Mouse (Mus musculus) embryonic facial prominence, embryonic 13.5 days (tissue): ENCODE results near the gene Zbtb22. TPM values are rescaled to one million over a fixed set of nuclear protein-coding genes. Genes with fewer than 3 reads are reported as not detected.
"Not testable (repeated sequence)": the region's sequence is repeated elsewhere in the genome, so short reads cannot be mapped to it uniquely, and the experiment has no call there.

Source experiments
- ATAC-seq: fragments of 200-750 bp; cut with Nextera tagmentation; 2 replicates; pipeline ENCODE4 v1.8.0; 2017; ENCODE audit warnings: low read depth; ENCODE audit not compliant: insufficient number of reproducible peaks, insufficient read depth, low FRiP score, low TSS enrichment
- H3K27ac ChIP-seq: fragments of 300-500 bp; sonication (generic); 2 replicates; pipeline ENCODE4 v1.5.1; 2015; ENCODE audit warnings: moderate library complexity, mild to moderate bottlenecking, inconsistent platforms
- H3K27me3 ChIP-seq: fragments of 300-500 bp; sonication (generic); 2 replicates; pipeline ENCODE4 v1.6.1; 2015; ENCODE audit warnings: mild to moderate bottlenecking, inconsistent platforms
- H3K36me3 ChIP-seq: fragments of 300-500 bp; sonication (generic); 2 replicates; pipeline ENCODE4 v1.6.1; 2015; ENCODE audit warnings: mild to moderate bottlenecking, inconsistent platforms
- H3K4me1 ChIP-seq: fragments of 300-500 bp; sonication (generic); 2 replicates; pipeline ENCODE4 v1.6.1; 2015; ENCODE audit warnings: inconsistent platforms
- H3K4me2 ChIP-seq: fragments of 300-500 bp; sonication (generic); 2 replicates; pipeline ENCODE4 v1.6.1; 2015; ENCODE audit warnings: moderate library complexity, mild to moderate bottlenecking, inconsistent platforms
- H3K4me3 ChIP-seq: fragments of 300-500 bp; sonication (generic); 2 replicates; pipeline ENCODE4 v1.5.1; 2015; ENCODE audit warnings: mild to moderate bottlenecking, inconsistent platforms
- H3K9ac ChIP-seq: fragments of 300-500 bp; sonication (generic); 2 replicates; pipeline ENCODE4 v1.6.1; 2015; ENCODE audit warnings: mild to moderate bottlenecking, inconsistent platforms
- H3K9me3 ChIP-seq: fragments of 300-500 bp; sonication (generic); 2 replicates; pipeline ENCODE4 v1.6.1; 2016; ENCODE audit warnings: inconsistent platforms
- WGBS: fragments of 180-500 bp; shearing (Covaris S2); methylation state at CpG from one replicate; pipeline ENCODE4 v1.1.7; 2015; ENCODE audit warnings: mixed read lengths; 5-methylcytosine and 5-hydroxymethylcytosine counted together
- polyA plus RNA-seq: library from polyadenylated mRNA; unstranded; fragments of >200 nt; fragmentation: Nextera tagmentation; extraction: Ambion mirVana; gene quantifications from 2 replicates; pipeline ENCODE4 v1.2.1, GENCODE M21; 2015

Gene Zbtb22
- 15.4 and 17.6 TPM in 2 replicates for polyA plus RNA-seq

GRCm38 (mm10) chr17:33915671-33916250 lies at the start of gene Zbtb22, which contains the start of gene Tapbp:
Zbtb22 (plus strand) TSS chr17:33915904.
Tapbp (plus strand) TSS chr17:33915899.
- H3K36me3 ChIP-seq: peaks cover 56% of the 10 kb centered on the region
- peak; percentile 88 for ATAC-seq
- H3K27me3 ChIP-seq: no peaks in the 10 kb centered on the region
- peak within 1 kb of the TSS; percentile 53 for H3K4me3 ChIP-seq
- H3K4me2 ChIP-seq: peak within 1 kb of the TSS; percentile 66
- H3K9ac ChIP-seq: peak within 1 kb of the TSS; percentile 64
- no peaks in the 10 kb centered on the region for H3K9me3 ChIP-seq
- H3K27ac ChIP-seq: peak within 1 kb of the TSS; percentile 81
- under 1% methylated on average over 34 of the region's 34 CpGs for WGBS
- peaks cover 57% of the 10 kb centered on the region for H3K4me1 ChIP-seq

GRCm38 (mm10) chr17:33873537-33873936 lies 42.2 kb upstream of the Zbtb22 start, which contains the start of gene Gm7029:
Gm7029 (plus strand) TSS chr17:33873837.
- H3K9ac ChIP-seq, H3K4me1 ChIP-seq, H3K27ac ChIP-seq, H3K4me3 ChIP-seq, H3K27me3 ChIP-seq, ATAC-seq, H3K4me2 ChIP-seq, H3K9me3 ChIP-seq: not testable (repeated sequence)
- peaks cover 28% of the 10 kb centered on the region for H3K36me3 ChIP-seq
- WGBS: 86% methylated on average over 3 of the region's 12 CpGs

GRCm38 (mm10) chr17:33874411-33874810 lies 41.3 kb upstream of the Zbtb22 start:
- no peak overlapping the region for H3K27ac ChIP-seq
- no peak for ATAC-seq
- H3K36me3 ChIP-seq: peaks cover 35% of the 10 kb centered on the region
- no peaks in the 10 kb centered on the region for H3K9me3 ChIP-seq
- WGBS: 90% methylated on average over 11 of the region's 11 CpGs
- no peaks in the 10 kb centered on the region for H3K27me3 ChIP-seq
- no peak overlapping the region for H3K4me3 ChIP-seq
- H3K9ac ChIP-seq: no peak overlapping the region
- no peaks in the 10 kb centered on the region for H3K4me1 ChIP-seq
- H3K4me2 ChIP-seq: no peak overlapping the region

- not testable (repeated sequence) for H3K4me3 ChIP-seq, H3K27me3 ChIP-seq, H3K9me3 ChIP-seq, H3K4me2 ChIP-seq, ATAC-seq, H3K9ac ChIP-seq, H3K4me1 ChIP-seq, H3K27ac ChIP-seq
- 78% methylated on average over 5 of the region's 5 CpGs for WGBS
- peaks cover 45% of the 10 kb centered on the region for H3K36me3 ChIP-seq
Measured at GRCm38 (mm10) chr17:33875797-33876196, 39.9 kb upstream of the Zbtb22 start.

GRCm38 (mm10) chr17:33884320-33884719 lies 31.4 kb upstream of the Zbtb22 start:
- whole genome bisulfite sequencing: 93% methylated on average over 10 of the region's 11 CpGs
- not testable (repeated sequence) for H3K9me3 ChIP-seq, H3K4me2 ChIP-seq, H3K4me3 ChIP-seq, H3K27me3 ChIP-seq, H3K27ac ChIP-seq, H3K9ac ChIP-seq, ATAC-seq
- Histone ChIP-seq H3K36me3 (peaks cover 50% of the 10 kb centered on the region), H3K4me1 (peaks cover 13% of the 10 kb centered on the region)

- H3K27me3 ChIP-seq, ATAC-seq, H3K4me3 ChIP-seq, H3K9me3 ChIP-seq, H3K27ac ChIP-seq: not testable (repeated sequence)
- 0 out of 2 replicates have a peak overlapping the region, but pooled peaks have one; percentile 32 for H3K9ac ChIP-seq
- WGBS: 70% methylated on average over 2 of the region's 2 CpGs
- peak overlapping the region; percentile 65 for H3K4me2 ChIP-seq
- H3K36me3 ChIP-seq: peaks cover 25% of the 10 kb centered on the region
- peaks cover 14% of the 10 kb centered on the region for H3K4me1 ChIP-seq
Measured at GRCm38 (mm10) chr17:33887802-33888201, 27.9 kb upstream of the Zbtb22 start.

GRCm38 (mm10) chr17:33888230-33888629 lies 27.5 kb upstream of the Zbtb22 start:
- Histone ChIP-seq H3K9ac (0 out of 2 replicates have a peak overlapping the region, but pooled peaks have one; percentile 27), H3K4me2 (peak overlapping the region; percentile 65), H3K36me3 (peaks cover 21% of the 10 kb centered on the region), H3K4me3 (peak overlapping the region; percentile 62; the same call in 1 of the 2 replicates), H3K4me1 (peaks cover 14% of the 10 kb centered on the region)
- ATAC-seq, H3K27me3 ChIP-seq, H3K27ac ChIP-seq, H3K9me3 ChIP-seq: not testable (repeated sequence)

- peaks cover 14% of the 10 kb centered on the region for H3K4me1 ChIP-seq
- H3K27ac ChIP-seq: peak overlapping the region; percentile 51; the same call in 1 of the 2 replicates
- not testable (repeated sequence) for ATAC-seq, H3K27me3 ChIP-seq, H3K36me3 ChIP-seq, H3K9me3 ChIP-seq
- peak overlapping the region; percentile 62 for H3K4me3 ChIP-seq
- WGBS: under 1% methylated on average over 41 of the region's 44 CpGs
- peak overlapping the region; percentile 65 for H3K4me2 ChIP-seq
- H3K9ac ChIP-seq: peak overlapping the region; percentile 76
Measured at GRCm38 (mm10) chr17:33889941-33890532, 25.7 kb upstream of the Zbtb22 start.

- H3K27ac ChIP-seq: peak within 1 kb of the TSS; percentile 51; the same call in 1 of the 2 replicates
- WGBS: under 1% methylated on average over 49 of the region's 49 CpGs
Measured at GRCm38 (mm10) chr17:33890533-33891059, 25.1 kb upstream of the Zbtb22 start, which contains the start of gene Kifc1. Kifc1 (minus strand) TSS chr17:33890661.

GRCm38 (mm10) chr17:33891357-33891756 lies 24.3 kb upstream of the Zbtb22 start:
- H3K4me1 ChIP-seq: peaks cover 14% of the 10 kb centered on the region
- no peak overlapping the region for H3K9ac ChIP-seq
- H3K27ac ChIP-seq: no peak overlapping the region
- H3K4me3 ChIP-seq: no peak overlapping the region
- WGBS: 54% methylated on average over 2 of the region's 2 CpGs
- H3K4me2 ChIP-seq: no peak overlapping the region
- H3K36me3 ChIP-seq: peaks cover under 1% of the 10 kb centered on the region
- H3K9me3 ChIP-seq: no peaks in the 10 kb centered on the region
- no peak for ATAC-seq
- H3K27me3 ChIP-seq: no peaks in the 10 kb centered on the region

More at GRCm38 (mm10) chr17:33890533-33891059, 25.1 kb upstream of the Zbtb22 start, which contains the start of gene Kifc1:
- H3K4me2 ChIP-seq: peak within 1 kb of the TSS; percentile 65
- peak within 1 kb of the TSS; percentile 62 for H3K4me3 ChIP-seq
- peak; percentile 99 for ATAC-seq
- no peaks in the 10 kb centered on the region for H3K9me3 ChIP-seq
- peaks cover 14% of the 10 kb centered on the region for H3K4me1 ChIP-seq
- H3K36me3 ChIP-seq: peaks cover 8% of the 10 kb centered on the region
- peak within 1 kb of the TSS; percentile 76 for H3K9ac ChIP-seq
- H3K27me3 ChIP-seq: no peaks in the 10 kb centered on the region

- not testable (repeated sequence) for H3K9ac ChIP-seq, H3K9me3 ChIP-seq, H3K4me3 ChIP-seq, H3K36me3 ChIP-seq, H3K27me3 ChIP-seq, H3K4me2 ChIP-seq, H3K27ac ChIP-seq, ATAC-seq
- WGBS: 63% methylated on average over 6 of the region's 6 CpGs
- peaks cover 14% of the 10 kb centered on the region for H3K4me1 ChIP-seq
Measured at GRCm38 (mm10) chr17:33891892-33892291, 23.8 kb upstream of the Zbtb22 start.
